In genomic region chr2:78959451-78959850, GRCm38 (mm10) we compare ENCODE assay signal across 9 mouse cellular contexts.
DNase-seq lines count a peak whose midpoint lies in the region; ATAC-seq and TF ChIP-seq lines count a peak whose summit lies in the region.
"Had no signal": no experiment of that assay in that cellular context is flagged by ENCODE, and none has a peak within 500 bp of the region (broad histone marks: within the 10 kb centered on the region; RNA-seq: fewer than 3 reads in every experiment).

No protein-coding gene starts in this region.

- H3K4me3 ChIP-seq in heart, embryonic 16.5 days (ENCODE audit: low read length): peak overlapping the region; percentile 31; the same call in 1 of the 2 replicates
- H3K4me3 ChIP-seq in E14TG2a.4 (replicated peaks; ENCODE audit: low read length): no peak overlapping the region
- no peak overlapping the region for H3K4me3 ChIP-seq in hindbrain, embryonic 11.5 days (ENCODE audit: low read depth, low read length)
- no peak overlapping the region for H3K4me3 ChIP-seq in midbrain, embryonic 14.5 days (replicated peaks; ENCODE audit: low read depth, low read length)
- H3K4me3 ChIP-seq: limb, embryonic 12.5 days had no signal

- H3K27ac ChIP-seq in heart, embryonic 16.5 days (ENCODE audit: low read length): no peak overlapping the region
- no peak overlapping the region for H3K27ac ChIP-seq in hindbrain, embryonic 11.5 days (ENCODE audit: low read depth, low read length)
- H3K27ac ChIP-seq in midbrain, embryonic 14.5 days (replicated peaks; ENCODE audit: low read depth, low read length): no peak overlapping the region
- H3K27ac ChIP-seq: limb, embryonic 12.5 days had no signal

- WGBS in heart, embryonic 16.5 days: 35% methylated on average over 3 of the region's 3 CpGs
- WGBS in hindbrain, embryonic 11.5 days: 58% methylated on average over 3 of the region's 3 CpGs
- 41% methylated on average over 3 of the region's 3 CpGs for WGBS in midbrain, embryonic 14.5 days

- H3K9ac ChIP-seq in heart, embryonic 16.5 days (ENCODE audit: low read length): no peak overlapping the region
- no peak overlapping the region for H3K9ac ChIP-seq in hindbrain, embryonic 11.5 days (ENCODE audit: low read depth, low read length)
- no peak overlapping the region for H3K9ac ChIP-seq in midbrain, embryonic 14.5 days (replicated peaks; ENCODE audit: low read length)
- H3K9ac ChIP-seq: limb, embryonic 12.5 days had no signal

- no peak for DNase-seq in heart, postnatal 4 days
- DNase-seq in 3T3-L1 (ENCODE audit: low read depth, low spot score): peak; percentile 71
- peak; percentile 15 for DNase-seq in hindbrain, embryonic 11.5 days (ENCODE audit: low spot score)
- peak; percentile 79 for DNase-seq in midbrain, embryonic 14.5 days
- no peak for DNase-seq in spleen, adult 12 weeks (ENCODE audit: low spot score)

- H3K9me3 ChIP-seq in heart, embryonic 16.5 days (replicated peaks; ENCODE audit: control insufficient read depth, low read length): no peaks in the 10 kb centered on the region
- peaks cover 23% of the 10 kb centered on the region for H3K9me3 ChIP-seq in E14TG2a.4 (ENCODE audit: low read length)
- no peaks in the 10 kb centered on the region for H3K9me3 ChIP-seq in hindbrain, embryonic 11.5 days (ENCODE audit: control insufficient read depth, low read length)
- H3K9me3 ChIP-seq in midbrain, embryonic 14.5 days (ENCODE audit: control insufficient read depth, low read length): no peaks in the 10 kb centered on the region
- H3K9me3 ChIP-seq: limb, embryonic 12.5 days had no signal

- 0 out of 2 replicates have a peak, but pooled peaks have one; percentile 10 for TF ChIP-seq CTCF in E14TG2a.4 (conservative IDR thresholded peaks at IDR 0.05; ENCODE audit: low read length)

- no peaks in the 10 kb centered on the region for H3K36me3 ChIP-seq in heart, embryonic 16.5 days (ENCODE audit: control insufficient read depth, insufficient read depth)
- no peaks in the 10 kb centered on the region for H3K36me3 ChIP-seq in E14TG2a.4 (ENCODE audit: insufficient read depth, low read length)
- H3K36me3 ChIP-seq in hindbrain, embryonic 11.5 days (ENCODE audit: control insufficient read depth, insufficient read depth, low read length): no peaks in the 10 kb centered on the region
- no peaks in the 10 kb centered on the region for H3K36me3 ChIP-seq in midbrain, embryonic 14.5 days (ENCODE audit: control insufficient read depth, insufficient read depth, low read length)
- H3K36me3 ChIP-seq: limb, embryonic 12.5 days had no signal

- peaks cover 12% of the 10 kb centered on the region for H3K4me1 ChIP-seq in heart, embryonic 16.5 days (ENCODE audit: control insufficient read depth, insufficient read depth, low read length)
- H3K4me1 ChIP-seq in E14TG2a.4 (replicated peaks; ENCODE audit: low read depth, low read length): no peaks in the 10 kb centered on the region
- H3K4me1 ChIP-seq in hindbrain, embryonic 11.5 days (replicated peaks; ENCODE audit: control insufficient read depth, insufficient read depth, low read length): no peaks in the 10 kb centered on the region
- peaks cover 10% of the 10 kb centered on the region for H3K4me1 ChIP-seq in midbrain, embryonic 14.5 days (ENCODE audit: control insufficient read depth, insufficient read depth, low read length)

- H3K4me2 ChIP-seq in heart, embryonic 16.5 days (ENCODE audit: low read depth, low read length): peak overlapping the region; percentile 44
- H3K4me2 ChIP-seq in hindbrain, embryonic 11.5 days (replicated peaks; ENCODE audit: low read depth, low read length): no peak overlapping the region
- H3K4me2 ChIP-seq in midbrain, embryonic 14.5 days (ENCODE audit: low read length): peak overlapping the region; percentile 33; the same call in 1 of the 2 replicates
- H3K4me2 ChIP-seq: limb, embryonic 12.5 days had no signal

- no peaks in the 10 kb centered on the region for H3K27me3 ChIP-seq in heart, embryonic 16.5 days (ENCODE audit: control insufficient read depth, insufficient read depth, low read length)
- no peaks in the 10 kb centered on the region for H3K27me3 ChIP-seq in E14TG2a.4 (ENCODE audit: insufficient read depth, low read length)
- no peaks in the 10 kb centered on the region for H3K27me3 ChIP-seq in hindbrain, embryonic 11.5 days (ENCODE audit: control insufficient read depth, insufficient read depth, low read length)
- H3K27me3 ChIP-seq in midbrain, embryonic 14.5 days (ENCODE audit: control insufficient read depth, insufficient read depth, low read length): no peaks in the 10 kb centered on the region
- H3K27me3 ChIP-seq: limb, embryonic 12.5 days had no signal

- no peak for ATAC-seq in heart, embryonic 16.5 days (replicated peaks; ENCODE audit: extremely low read depth, insufficient read depth, low FRiP score)
- no peak for ATAC-seq in hindbrain, embryonic 11.5 days (ENCODE audit: low FRiP score)
- no peak for ATAC-seq in midbrain, embryonic 14.5 days (ENCODE audit: low FRiP score, low TSS enrichment)
- ATAC-seq in activated CD4-positive, CD25-positive, alpha-beta regulatory T cell, adult 4 months: no peak

Comparison
In these comparisons a context has a peak if more than half of its experiments do, and no peak if none do; other contexts are left out.
1. DNase-seq: peak in 3T3-L1 (single experiment), hindbrain, embryonic 11.5 days (single experiment) and midbrain, embryonic 14.5 days (single experiment); none in heart, postnatal 4 days (single experiment) and spleen, adult 12 weeks (single experiment).